Mouse (Mus musculus) c-Kit-negative CD71-positive TER-119-positive erythroid progenitor cells, embryonic 14.5 days (primary cell): ENCODE results near the gene 4930512M02Rik.
A peak's percentile ranks its signal among the peaks of the same experiment; 100 is the strongest.

Experiments
- DNase-seq: peaks from one replicate; pipeline ENCODE4 v3.0.0-alpha.2; 2013; ENCODE audit warnings: low read depth, low spot score

Gene 4930512M02Rik

DNA sequence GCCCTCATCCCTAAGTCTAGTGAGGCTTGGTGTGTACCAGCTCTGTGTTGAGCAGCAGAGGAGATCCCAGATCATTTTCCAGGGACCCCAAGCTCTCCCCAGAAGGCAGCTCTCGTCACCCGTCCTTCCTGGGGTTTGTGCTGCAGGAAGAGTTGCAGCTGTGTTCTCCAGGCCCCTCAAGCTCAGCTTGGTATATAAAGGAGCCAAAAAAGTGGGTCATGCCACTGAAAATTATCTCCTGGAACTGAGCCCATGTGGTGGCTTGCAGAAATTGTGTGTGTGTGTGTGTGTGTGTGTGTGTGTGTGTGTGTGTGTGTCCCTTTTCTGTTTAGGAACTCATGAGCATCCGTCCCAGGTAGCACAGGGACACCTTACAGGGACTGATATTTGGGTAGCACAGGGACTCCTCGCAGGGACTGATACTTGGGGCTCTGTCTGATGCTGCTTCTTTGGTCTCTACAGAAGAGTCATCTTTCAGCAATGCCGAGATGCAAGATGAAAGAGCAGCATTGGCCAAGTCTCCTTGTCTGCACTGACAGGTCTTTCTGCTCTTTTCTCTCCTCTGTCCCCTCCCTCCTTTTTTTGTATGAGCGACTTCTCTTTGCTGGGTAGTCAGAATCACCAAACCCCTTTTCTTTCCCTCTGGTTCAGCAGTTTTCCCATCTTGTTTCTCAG lies 62.4 kb downstream of the 4930512M02Rik start:
- no peak for DNase-seq

DNA sequence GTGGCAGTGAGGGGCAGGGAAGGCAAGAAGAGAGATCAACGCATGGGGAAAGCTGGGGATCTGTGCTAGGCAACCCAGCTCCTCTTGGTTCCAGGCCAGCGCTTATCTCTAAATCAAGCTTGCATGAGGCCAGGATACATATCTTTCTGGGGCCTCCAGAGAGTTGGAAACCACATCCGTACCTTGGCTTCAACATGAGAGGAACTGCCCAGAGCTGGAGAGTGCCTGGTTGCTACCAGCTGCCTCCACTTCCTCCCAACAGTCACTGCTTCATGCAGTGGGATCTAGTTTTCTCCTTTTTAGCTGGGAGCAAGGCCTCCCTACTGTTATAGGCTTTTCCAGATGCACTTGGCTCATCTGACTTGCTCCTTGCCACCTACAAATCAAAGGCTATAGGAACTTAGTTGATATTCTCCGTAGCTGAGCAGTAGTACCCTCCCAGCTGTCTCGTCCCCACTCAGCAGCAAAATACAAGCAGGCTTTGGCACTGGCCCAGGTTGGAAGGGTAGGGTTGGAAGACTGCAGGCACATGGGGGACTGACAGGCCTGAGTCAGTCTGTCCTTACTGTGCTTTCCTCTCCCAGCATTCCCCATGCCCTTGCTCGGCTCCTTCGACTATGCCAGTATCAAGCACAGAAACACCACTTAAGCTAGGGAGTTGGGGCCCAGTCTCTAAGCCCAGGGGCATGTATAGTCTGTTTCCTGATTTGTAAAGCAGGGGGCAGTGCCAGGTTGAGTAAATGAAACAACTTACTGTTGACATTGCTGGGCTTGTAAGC lies 63.2 kb downstream of the 4930512M02Rik start:
- no peak for DNase-seq

DNA sequence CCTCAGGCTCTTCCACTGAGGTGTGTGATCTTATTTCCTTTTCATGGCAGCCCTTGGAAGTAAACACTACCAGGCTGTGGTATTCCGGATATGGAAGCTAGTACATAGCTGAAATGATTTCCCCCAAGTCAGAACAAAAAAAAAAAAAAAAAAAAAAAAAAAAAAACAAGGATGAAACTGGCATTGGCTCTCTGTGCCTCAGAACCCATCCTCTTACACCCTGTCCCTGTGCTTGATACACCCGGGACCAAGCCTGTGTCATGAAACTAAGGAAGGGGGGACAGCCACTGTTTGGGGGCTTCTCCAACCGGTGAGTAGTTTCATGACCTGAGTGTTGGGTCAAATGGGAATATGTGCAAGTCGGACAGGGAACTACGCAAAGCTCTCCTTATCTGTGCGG lies 66.5 kb downstream of the 4930512M02Rik start:
- no peak for DNase-seq

DNA sequence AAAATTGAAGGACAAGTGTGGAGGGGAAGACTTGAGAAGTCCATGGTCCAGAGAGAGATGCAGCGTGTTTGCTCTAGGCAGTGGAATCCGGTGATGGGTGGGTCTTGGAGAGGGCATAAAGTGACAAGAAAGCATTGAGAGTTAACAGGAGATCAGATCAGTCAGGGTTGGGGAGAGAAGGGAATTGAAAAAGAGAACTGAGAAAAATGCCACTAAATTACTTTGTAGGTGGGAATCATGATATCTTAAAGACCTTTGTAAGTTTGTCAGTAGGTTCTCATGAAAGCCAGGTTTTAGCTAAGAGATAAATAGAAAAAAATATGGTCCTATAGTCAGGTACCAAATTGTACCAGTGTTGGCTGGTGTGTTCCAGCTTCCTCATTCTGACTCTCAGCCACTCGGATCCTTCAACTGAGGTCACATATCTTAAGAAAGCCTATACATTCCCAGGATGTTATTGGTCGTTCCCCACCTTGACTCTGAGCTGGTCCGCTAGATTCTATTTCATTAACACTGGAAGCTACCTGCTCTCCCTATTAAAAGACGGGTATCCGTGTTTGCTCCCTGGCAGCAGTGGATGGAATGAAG lies 68.4 kb downstream of the 4930512M02Rik start:
- DNase-seq, result no peak

DNA sequence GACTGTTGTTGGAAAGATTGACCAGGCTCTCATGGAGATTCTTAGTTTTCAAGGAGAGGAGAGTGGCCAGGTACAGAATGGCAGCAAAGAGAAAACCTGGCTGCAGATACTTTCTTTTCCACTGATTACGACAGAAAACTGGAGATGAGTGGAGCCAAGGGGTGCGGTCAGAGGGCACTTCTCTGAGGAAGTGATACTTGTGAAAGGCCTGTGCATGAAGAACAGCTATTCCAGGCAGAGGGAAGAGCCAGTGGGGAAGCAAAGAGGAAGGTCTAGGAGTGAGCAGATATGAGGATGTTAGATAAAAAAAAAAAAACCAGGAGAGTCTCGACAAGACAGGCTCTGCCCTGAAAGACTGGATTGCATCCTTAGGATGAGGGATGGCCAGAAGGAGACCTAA lies 69.0 kb downstream of the 4930512M02Rik start:
- DNase-seq, result no peak

DNA sequence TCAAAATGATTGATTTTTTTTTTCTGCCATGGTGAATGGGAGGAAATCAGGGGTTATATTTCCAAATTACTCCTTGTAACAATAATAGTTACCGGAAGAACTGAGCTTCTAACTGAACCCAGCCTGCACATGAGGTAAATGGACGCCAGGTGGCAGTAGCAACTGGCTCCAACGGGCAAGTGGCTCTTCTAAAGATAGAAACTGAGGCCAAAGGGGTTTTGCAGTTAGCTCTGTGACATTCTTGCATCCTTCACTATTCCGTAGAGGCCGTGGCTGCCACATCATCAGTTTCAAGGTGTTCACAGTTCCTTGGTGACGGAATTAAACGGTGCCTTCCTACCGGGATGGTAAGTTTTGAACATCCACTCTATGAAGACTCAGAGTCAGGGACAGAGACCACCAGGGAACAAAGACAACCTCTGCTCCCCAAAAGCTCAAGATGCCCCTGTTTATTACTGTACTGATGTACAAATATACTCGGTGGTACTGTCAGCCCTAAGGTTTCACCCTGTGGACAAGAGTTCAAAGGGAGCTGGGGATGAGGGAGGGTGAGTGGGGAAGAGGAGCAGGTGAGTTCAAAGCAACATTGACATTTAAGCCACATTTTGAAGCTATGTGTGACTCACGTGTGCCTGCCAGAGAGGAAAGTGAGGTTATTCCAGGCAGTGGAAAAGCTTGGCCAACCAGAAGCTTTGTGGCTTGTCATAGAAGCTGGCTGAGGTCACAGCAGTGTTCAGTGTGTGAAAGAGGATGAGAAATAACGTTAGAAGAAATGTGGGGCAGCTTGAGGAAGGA lies 70.3 kb downstream of the 4930512M02Rik start:
- peak; percentile 56 for DNase-seq

DNA sequence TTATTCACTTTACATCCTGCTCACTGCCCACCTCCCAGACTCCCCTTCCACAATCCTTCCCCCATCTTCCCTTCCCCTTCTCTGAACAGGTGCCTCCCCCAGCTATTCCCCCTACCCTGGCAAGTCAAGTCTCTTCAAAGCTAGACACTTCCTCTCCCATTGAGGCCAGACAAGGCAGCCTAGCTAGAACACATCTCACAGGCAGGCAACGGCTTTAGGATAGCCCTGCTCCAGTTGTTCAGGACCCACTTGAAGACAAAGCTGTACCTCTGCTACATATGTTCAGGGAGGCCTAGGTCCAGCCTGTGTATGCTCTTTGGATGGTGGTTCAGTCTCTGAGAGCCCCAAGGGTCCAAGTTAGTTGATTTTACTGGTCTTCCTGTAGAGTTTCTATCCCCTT lies 71.4 kb downstream of the 4930512M02Rik start:
- DNase-seq, result no peak

DNA sequence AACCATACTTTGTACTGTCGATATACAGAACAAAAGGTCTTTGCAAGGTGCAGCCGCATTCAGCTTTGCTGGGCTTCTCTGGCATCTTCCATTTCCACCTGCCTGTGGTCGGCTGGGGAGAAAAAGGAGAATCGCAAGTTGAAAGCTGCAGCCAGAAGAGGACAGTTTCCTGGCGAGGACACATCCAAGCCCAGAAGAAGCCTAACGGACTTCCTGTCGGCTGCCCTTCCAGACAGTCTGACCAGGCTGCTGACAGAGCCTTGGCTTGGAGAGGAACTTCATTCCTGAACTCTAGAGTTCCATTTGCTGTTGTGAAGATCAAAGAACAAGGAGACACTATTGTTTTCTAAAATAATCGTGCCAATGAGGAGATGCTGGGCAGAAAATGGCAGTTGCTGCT lies 72.1 kb downstream of the 4930512M02Rik start:
- no peak for DNase-seq

DNA sequence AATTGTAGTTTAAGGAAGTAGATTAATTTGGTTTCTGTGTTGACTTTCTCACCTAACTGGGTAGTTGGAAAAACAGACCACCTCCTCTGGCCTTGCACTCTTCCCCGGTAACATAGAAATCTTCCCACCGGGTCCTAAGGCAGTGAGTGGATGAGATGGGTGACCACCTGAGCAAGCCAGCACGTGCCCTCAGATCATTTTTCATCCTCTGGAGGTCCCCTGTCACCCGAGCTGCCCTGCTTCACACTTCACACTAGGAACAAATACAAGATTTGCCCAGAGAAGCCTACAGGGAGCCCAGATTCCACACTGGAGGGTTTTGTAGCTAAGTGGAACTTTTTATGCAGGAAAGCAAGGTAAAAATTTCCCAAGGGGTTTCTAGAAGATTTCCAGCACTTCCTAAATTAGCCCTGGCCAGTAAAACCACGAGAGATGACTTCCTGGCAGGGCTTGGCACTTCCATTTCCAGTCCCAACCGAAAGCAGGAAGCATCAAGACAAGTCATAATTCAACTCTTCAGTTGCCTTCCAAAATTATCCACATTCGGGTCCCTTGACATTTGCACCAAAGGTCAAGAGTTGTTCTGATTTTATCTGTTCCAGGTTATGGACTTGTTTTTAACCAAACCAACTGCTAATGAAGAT lies 79.9 kb downstream of the 4930512M02Rik start:
- no peak for DNase-seq

DNA sequence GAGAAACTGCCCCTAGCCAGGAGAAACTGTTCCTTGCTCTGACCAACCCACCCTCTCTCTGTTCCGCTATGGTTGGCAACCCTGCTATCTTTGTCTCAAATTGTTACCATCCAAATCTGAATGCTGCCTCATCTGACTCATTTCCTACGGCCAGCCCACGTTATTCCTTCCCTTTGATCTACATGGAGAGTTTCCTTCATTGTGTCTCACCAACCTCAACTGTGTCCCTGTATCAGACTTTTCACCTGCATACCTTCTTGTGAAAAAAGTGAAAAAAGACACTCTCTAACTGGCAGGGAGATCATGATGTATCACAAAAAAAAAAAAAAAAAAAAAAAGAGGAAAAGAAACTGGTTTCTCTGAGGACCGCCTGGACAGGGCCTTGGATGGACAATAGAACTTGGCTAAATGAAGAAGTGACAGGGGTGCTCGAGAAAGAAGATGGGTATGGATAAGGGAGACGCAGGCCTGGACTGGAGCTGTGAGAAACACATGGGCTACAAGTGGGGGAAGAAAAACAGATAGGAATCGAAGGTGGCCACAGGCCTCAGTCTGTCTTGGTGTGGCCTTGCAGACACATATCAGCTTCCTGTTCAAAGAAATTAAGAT lies 80.6 kb downstream of the 4930512M02Rik start:
- no peak for DNase-seq

DNA sequence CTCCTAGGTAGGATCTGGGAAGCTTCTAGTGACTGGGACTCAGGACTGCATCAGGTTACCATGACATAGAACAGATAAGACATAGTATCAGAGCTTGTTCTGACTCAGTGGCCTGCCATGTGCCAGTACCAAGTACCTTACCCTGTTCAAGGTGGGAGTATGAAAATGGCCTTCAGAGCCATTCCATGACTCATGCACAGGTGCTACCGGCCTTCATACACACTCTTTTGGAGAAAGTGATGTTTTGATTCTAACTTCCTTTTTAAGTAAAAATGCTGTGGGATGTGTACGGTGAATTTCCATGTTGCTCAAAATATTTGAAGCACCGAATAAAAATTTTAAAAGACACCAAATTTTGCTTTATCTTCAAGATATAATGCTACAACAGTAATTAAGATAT lies 81.7 kb downstream of the 4930512M02Rik start:
- DNase-seq, result no peak
